Mouse (Mus musculus): ENCODE data around the gene Mdm2. TPM values are rescaled to one million over a fixed set of nuclear protein-coding genes. Genes with fewer than 3 reads are reported as not detected.
A peak's percentile ranks its signal among the peaks of the same experiment; 100 is the strongest.
"Not testable (repeated sequence)": the region's sequence is repeated elsewhere in the genome, so short reads cannot be mapped to it uniquely, and the experiment has no call there.

Mdm2 gene
- polyA plus RNA-seq, 1 experiment from 2014 or later: 48.4 TPM

DNA sequence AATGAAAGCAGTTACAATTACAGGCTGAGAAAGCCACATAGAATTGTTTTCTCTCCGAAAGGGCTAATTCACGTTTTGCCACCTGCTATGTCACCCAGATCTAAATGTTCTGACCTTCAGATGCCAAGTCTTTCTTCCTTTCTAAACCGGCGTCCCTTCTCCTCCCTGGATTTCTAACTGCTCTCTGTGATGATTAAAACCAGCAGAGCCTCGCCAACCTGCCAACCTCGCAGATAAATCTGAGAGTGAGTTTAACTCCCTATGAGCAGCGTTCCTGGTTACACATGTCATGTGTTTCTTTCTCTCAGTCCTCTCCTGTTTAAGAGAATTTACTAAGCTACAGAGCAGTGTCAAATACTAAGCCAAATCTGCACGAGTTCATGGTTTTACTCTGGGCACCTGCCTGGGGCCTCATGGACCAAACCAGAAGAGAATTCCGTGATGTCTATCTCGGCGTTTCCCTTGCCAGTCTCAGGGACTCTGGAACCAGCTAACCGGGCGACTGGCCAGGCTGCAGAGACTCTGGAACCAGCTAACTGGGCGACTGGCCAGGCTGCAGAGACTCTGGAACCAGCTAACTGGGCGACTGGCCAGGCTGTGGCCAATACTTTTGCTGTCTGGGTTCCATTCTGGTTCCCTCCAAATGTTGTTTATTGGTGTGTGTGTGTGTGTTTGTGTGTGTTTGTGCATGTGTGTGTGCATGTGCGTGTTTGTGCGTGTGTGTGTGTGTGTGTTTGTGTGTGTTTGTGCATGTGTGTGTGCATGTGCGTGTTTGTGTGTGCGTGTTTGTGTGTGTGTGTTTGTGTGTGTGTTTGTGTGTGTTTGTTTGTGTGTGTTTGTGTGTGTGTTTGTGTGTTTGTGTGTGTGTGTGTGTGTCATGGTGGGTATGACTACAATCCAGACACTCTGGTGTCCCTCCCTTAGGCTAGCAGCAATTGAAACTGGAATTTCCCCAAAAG is 7.9 kb upstream of the Mdm2 start:
- H3K9ac ChIP-seq: no peak overlapping the region
- H3K9me3 ChIP-seq (ENCODE audit: control insufficient read depth, low read length): no peaks in the 10 kb centered on the region
- H3K27me3 ChIP-seq (ENCODE audit: control insufficient read depth, insufficient read depth, low read length): no peaks in the 10 kb centered on the region
- 0 out of 2 replicates have a peak overlapping the region, but pooled peaks have one; percentile 14 for H3K27ac ChIP-seq
- no peak overlapping the region for H3K4me2 ChIP-seq (replicated peaks)
- H3K4me3 ChIP-seq (replicated peaks; ENCODE audit: low read length): no peak overlapping the region
- H3K36me3 ChIP-seq (replicated peaks; ENCODE audit: control insufficient read depth, insufficient read depth): no peaks in the 10 kb centered on the region
- 70% methylated on average over 19 of the region's 19 CpGs for WGBS
- no peak for DNase-seq (ENCODE audit: low spot score)
- ATAC-seq (ENCODE audit: low FRiP score): no peak
- no peaks in the 10 kb centered on the region; the same call in 1 of the 2 replicates for H3K4me1 ChIP-seq (replicated peaks; ENCODE audit: control insufficient read depth, insufficient read depth, low read length)

DNA sequence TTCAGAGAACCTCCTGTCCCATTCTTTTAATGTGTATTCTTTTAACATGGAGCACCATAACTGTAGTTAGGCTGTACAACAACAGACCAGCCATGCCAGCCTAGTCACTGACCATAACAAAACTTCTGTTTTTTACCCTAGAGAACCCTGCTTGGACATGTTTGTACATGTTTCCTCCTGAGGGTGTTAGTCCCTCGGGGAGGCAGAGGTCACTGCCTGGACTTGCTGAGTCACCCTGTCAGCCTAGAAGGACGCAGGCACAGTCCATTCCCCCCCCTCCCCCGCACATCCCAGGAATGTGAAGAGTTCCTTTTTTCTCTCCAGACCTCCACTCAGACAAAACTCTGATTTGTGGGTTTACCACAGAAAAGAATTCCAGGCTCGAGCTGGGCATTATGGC is 7.0 kb upstream of the Mdm2 start:
- H3K27ac ChIP-seq: no peak overlapping the region
- ATAC-seq (ENCODE audit: low FRiP score): no peak
- WGBS: 15% methylated on average over 4 of the region's 4 CpGs
- no peak for DNase-seq (ENCODE audit: low spot score)
- H3K9me3 ChIP-seq (ENCODE audit: control insufficient read depth, low read length): no peaks in the 10 kb centered on the region
- H3K36me3 ChIP-seq (replicated peaks; ENCODE audit: control insufficient read depth, insufficient read depth): no peaks in the 10 kb centered on the region
- 0 out of 2 replicates have a peak overlapping the region, but pooled peaks have one; percentile 4 for H3K4me2 ChIP-seq (replicated peaks)
- no peak overlapping the region for H3K9ac ChIP-seq
- H3K4me1 ChIP-seq (replicated peaks; ENCODE audit: control insufficient read depth, insufficient read depth, low read length): no peaks in the 10 kb centered on the region; the same call in 1 of the 2 replicates
- no peak overlapping the region for H3K4me3 ChIP-seq (replicated peaks; ENCODE audit: low read length)
- no peaks in the 10 kb centered on the region for H3K27me3 ChIP-seq (ENCODE audit: control insufficient read depth, insufficient read depth, low read length)

DNA sequence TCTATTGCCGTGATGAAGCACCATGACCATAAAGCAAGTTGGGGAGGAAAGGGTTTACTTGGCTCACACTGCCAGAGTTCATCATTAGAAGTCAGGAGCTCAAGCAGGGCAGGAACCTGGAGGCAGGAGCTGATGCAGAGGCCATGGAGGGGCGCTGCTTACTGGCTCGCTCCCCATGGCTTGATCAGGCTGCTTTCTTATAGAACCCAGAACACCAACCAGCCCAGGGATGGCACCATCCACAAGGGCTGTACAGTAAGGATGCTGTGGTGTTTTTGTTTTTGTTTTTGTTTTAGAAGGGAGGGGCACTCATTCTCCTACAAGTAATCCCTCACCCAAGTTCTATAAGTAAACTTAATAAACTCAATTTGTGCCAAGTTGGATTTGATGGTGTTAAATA is 6.1 kb upstream of the Mdm2 start:
- H3K4me2 ChIP-seq (replicated peaks): no peak overlapping the region
- H3K4me3 ChIP-seq (replicated peaks; ENCODE audit: low read length): no peak overlapping the region
- H3K27me3 ChIP-seq (ENCODE audit: control insufficient read depth, insufficient read depth, low read length): no peaks in the 10 kb centered on the region
- no peaks in the 10 kb centered on the region for H3K36me3 ChIP-seq (replicated peaks; ENCODE audit: control insufficient read depth, insufficient read depth)
- DNase-seq (ENCODE audit: low spot score): no peak
- no peaks in the 10 kb centered on the region for H3K9me3 ChIP-seq (ENCODE audit: control insufficient read depth, low read length)
- H3K9ac ChIP-seq: no peak overlapping the region
- ATAC-seq (ENCODE audit: low FRiP score): no peak
- H3K27ac ChIP-seq: no peak overlapping the region
- H3K4me1 ChIP-seq (replicated peaks; ENCODE audit: control insufficient read depth, insufficient read depth, low read length): no peaks in the 10 kb centered on the region; the same call in 1 of the 2 replicates
- WGBS: 84% methylated on average over 3 of the region's 3 CpGs

DNA sequence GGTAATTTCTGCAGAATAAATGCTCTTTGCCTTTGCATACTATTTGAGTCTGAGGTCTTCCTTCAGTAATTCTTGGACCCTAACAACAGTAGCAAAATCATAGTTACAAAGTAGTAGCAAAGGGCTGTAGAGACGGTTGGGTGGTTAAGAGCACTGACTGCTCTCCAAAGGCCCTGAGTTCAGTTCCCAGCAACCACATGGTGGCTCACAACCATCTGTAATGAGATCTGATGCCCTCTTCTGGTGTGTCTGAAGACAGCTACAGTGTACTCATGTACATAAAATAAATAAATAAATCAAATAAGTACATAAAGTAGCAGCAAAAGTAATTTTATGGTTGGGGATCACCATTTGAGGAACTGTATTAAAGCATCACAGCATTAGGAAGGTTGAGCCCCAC is 5.1 kb upstream of the Mdm2 start:
- H3K4me2 ChIP-seq (replicated peaks); H3K4me3 ChIP-seq (replicated peaks; ENCODE audit: low read length); H3K36me3 ChIP-seq (replicated peaks; ENCODE audit: control insufficient read depth, insufficient read depth); H3K9ac ChIP-seq; H3K4me1 ChIP-seq (replicated peaks; ENCODE audit: control insufficient read depth, insufficient read depth, low read length); H3K27me3 ChIP-seq (ENCODE audit: control insufficient read depth, insufficient read depth, low read length); H3K27ac ChIP-seq; DNase-seq (ENCODE audit: low spot score); ATAC-seq (ENCODE audit: low FRiP score); H3K9me3 ChIP-seq (ENCODE audit: control insufficient read depth, low read length): not testable (repeated sequence)
- WGBS: 94% methylated on average over 1 of the region's 1 CpGs

DNA sequence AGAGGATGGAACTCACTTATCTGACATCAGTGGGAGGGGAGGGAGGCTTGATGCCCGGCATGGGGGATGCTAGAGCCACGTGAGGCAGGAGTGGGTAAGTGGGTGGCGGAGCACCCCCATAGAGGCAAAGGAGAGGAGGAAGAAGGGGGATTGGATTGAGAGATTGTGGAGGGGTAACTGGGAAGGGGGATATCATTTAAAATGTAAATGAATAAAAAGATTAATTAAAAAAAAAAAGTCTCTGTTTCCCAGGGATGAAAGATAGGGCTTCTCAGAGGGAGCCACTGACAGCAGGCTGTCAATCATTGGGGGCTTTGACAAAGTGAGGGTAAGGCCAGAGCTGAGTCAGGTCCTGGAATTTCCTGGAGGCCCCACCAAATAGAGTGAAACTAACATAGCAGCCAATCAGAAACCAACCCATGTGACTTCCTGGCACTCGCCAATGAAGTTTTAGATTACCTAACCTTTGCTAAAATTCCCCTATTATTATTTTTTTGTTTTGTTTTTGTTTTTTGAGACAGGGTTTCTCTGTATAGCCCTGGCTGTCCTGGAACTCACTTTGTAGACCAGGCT is 4.5 kb upstream of the Mdm2 start:
- ATAC-seq (ENCODE audit: low FRiP score) (no peak), DNase-seq (ENCODE audit: low spot score) (no peak)
- Histone ChIP-seq H3K4me2 (replicated peaks) (no peak overlapping the region), H3K4me1 (replicated peaks; ENCODE audit: control insufficient read depth, insufficient read depth, low read length) (no peaks in the 10 kb centered on the region; the same call in 1 of the 2 replicates), H3K27ac (no peak overlapping the region), H3K9ac (no peak overlapping the region), H3K4me3 (replicated peaks; ENCODE audit: low read length) (no peak overlapping the region), H3K27me3 (ENCODE audit: control insufficient read depth, insufficient read depth, low read length) (no peaks in the 10 kb centered on the region), H3K9me3 (ENCODE audit: control insufficient read depth, low read length) (no peaks in the 10 kb centered on the region), H3K36me3 (replicated peaks; ENCODE audit: control insufficient read depth, insufficient read depth) (no peaks in the 10 kb centered on the region)
- WGBS: 78% methylated on average over 4 of the region's 4 CpGs

DNA sequence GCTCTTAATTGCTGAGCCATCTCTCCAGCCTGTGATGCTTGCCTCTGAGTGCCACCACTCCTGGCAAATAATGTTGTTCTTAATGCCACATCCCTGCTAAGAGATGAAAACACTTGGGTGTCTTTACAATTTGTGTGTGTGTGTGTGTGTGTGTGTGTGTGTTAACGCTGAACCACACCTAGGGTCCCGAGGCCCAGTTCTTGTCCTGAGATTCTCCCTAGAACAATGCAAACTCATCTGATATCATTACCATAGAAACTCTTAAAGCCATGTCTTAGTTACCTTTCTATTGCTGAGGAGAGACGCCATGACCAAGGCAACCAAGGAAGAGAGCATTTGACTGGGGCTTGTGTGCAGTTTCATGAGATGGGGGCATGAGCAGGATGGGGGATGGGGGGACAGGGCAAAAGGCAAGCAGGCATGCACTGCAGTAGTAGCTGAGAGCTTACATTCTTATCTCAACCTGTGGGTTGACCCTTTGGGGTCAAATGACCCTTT is 3.5 kb upstream of the Mdm2 start:
- H3K4me3 ChIP-seq (replicated peaks; ENCODE audit: low read length): no peak overlapping the region
- H3K4me2 ChIP-seq (replicated peaks): no peak overlapping the region
- H3K36me3 ChIP-seq (replicated peaks; ENCODE audit: control insufficient read depth, insufficient read depth): no peaks in the 10 kb centered on the region
- no peak overlapping the region for H3K9ac ChIP-seq
- peaks cover 5% of the 10 kb centered on the region for H3K4me1 ChIP-seq (replicated peaks; ENCODE audit: control insufficient read depth, insufficient read depth, low read length)
- no peaks in the 10 kb centered on the region for H3K27me3 ChIP-seq (ENCODE audit: control insufficient read depth, insufficient read depth, low read length)
- 90% methylated on average over 3 of the region's 3 CpGs for WGBS
- ATAC-seq (ENCODE audit: low FRiP score) (no peak), DNase-seq (ENCODE audit: low spot score) (no peak)
- no peaks in the 10 kb centered on the region for H3K9me3 ChIP-seq (ENCODE audit: control insufficient read depth, low read length)
- no peak overlapping the region for H3K27ac ChIP-seq

DNA sequence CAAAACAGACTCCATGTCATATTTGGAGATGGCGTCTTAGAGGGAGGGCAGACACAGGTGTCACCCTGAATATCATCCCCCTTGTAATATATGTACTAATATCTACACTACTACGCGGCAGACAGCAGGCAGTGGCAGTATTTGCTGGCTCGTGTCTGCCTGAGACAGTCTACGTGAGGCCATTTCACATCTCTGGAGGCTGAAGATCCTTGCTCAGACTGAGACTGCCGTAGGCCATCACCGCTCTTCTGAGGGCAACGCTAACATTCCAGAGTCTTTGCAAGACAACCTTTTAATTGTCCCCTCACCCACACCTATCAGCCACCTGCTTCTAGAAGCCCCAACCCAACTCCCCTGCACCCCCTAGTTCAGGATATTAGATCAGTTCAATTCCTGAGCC is 2.9 kb upstream of the Mdm2 start:
- Histone ChIP-seq H3K9me3 (ENCODE audit: control insufficient read depth, low read length) (no peaks in the 10 kb centered on the region), H3K9ac (no peak overlapping the region), H3K27ac (no peak overlapping the region), H3K4me2 (replicated peaks) (no peak overlapping the region), H3K36me3 (replicated peaks; ENCODE audit: control insufficient read depth, insufficient read depth) (no peaks in the 10 kb centered on the region), H3K4me1 (replicated peaks; ENCODE audit: control insufficient read depth, insufficient read depth, low read length) (peaks cover 10% of the 10 kb centered on the region), H3K27me3 (ENCODE audit: control insufficient read depth, insufficient read depth, low read length) (no peaks in the 10 kb centered on the region), H3K4me3 (replicated peaks; ENCODE audit: low read length) (no peak overlapping the region)
- WGBS: 94% methylated on average over 8 of the region's 8 CpGs
- DNase-seq (ENCODE audit: low spot score) (no peak), ATAC-seq (ENCODE audit: low FRiP score) (no peak)

DNA sequence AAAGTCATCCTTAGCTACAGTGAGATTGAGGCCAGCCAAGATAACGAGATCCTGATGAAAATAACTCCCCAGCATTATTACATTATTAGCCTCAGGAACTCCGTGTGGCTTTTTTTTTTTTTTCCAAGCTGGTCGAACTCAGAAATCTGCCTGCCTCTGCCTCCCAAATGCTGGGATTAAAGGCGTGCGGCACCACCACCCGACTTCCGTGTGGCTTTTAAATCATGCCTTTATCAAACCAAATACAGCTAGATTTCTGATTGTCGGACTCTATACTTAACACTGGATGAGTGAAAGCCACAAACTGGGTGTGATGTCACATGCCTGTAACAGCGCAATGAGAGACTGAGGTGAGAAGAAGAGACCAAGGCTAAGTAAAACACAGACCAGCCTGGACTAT is 2.3 kb upstream of the Mdm2 start:
- Histone ChIP-seq H3K27ac (no peak overlapping the region), H3K9me3 (ENCODE audit: control insufficient read depth, low read length) (no peaks in the 10 kb centered on the region), H3K36me3 (replicated peaks; ENCODE audit: control insufficient read depth, insufficient read depth) (peaks cover 3% of the 10 kb centered on the region; the same call in 1 of the 2 replicates), H3K4me3 (replicated peaks; ENCODE audit: low read length) (no peak overlapping the region), H3K4me1 (replicated peaks; ENCODE audit: control insufficient read depth, insufficient read depth, low read length) (peaks cover 10% of the 10 kb centered on the region), H3K9ac (no peak overlapping the region), H3K27me3 (ENCODE audit: control insufficient read depth, insufficient read depth, low read length) (no peaks in the 10 kb centered on the region), H3K4me2 (replicated peaks) (no peak overlapping the region)
- WGBS: 93% methylated on average over 9 of the region's 9 CpGs
- DNase-seq (ENCODE audit: low spot score) (no peak), ATAC-seq (ENCODE audit: low FRiP score) (no peak)

DNA sequence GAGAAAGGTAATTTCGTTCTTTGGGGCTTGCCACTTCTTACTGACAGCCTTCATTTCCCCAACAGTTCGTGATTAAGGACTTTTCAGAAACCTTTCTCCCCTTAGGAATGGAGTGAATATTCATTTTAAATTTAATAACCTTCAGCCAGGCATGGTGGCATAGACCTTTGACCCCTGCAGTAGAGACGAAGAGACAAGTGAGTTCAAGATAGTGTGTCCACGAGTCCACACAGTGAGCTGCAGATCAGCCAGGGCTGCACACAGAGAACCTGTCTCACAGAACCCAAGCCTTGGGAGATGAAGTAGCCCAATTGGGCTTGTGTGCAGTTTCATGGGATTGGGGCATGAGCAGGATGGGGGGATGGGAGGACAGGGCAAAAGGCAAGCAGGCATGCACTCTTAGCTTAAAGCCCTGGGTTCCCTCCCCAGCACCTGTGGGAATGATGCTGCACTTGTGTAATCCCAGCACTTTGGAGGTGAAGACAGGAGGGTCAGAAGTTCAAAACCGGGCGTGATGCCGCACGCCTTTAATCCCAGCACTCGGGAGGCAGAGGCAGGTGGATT is 1.7 kb upstream of the Mdm2 start:
- WGBS: 90% methylated on average over 9 of the region's 9 CpGs
- no peak overlapping the region for H3K27ac ChIP-seq

More for the DNA sequence above, 1.7 kb upstream of the Mdm2 start:
- no peaks in the 10 kb centered on the region for H3K9me3 ChIP-seq (ENCODE audit: control insufficient read depth, low read length)
- peaks cover 9% of the 10 kb centered on the region for H3K36me3 ChIP-seq (replicated peaks; ENCODE audit: control insufficient read depth, insufficient read depth)
- no peak overlapping the region for H3K4me2 ChIP-seq (replicated peaks)
- H3K4me1 ChIP-seq (replicated peaks; ENCODE audit: control insufficient read depth, insufficient read depth, low read length): peaks cover 10% of the 10 kb centered on the region
- no peaks in the 10 kb centered on the region for H3K27me3 ChIP-seq (ENCODE audit: control insufficient read depth, insufficient read depth, low read length)
- no peak overlapping the region for H3K4me3 ChIP-seq (replicated peaks; ENCODE audit: low read length)
- ATAC-seq (ENCODE audit: low FRiP score) (no peak), DNase-seq (ENCODE audit: low spot score) (no peak)
- H3K9ac ChIP-seq: no peak overlapping the region

Data from hindbrain, embryonic 14.5 days (tissue).